Mouse (Mus musculus) heart, embryonic 15.5 days (tissue): ENCODE measurements around the gene Ctcf. TPM values are rescaled to one million over a fixed set of nuclear protein-coding genes. Genes with fewer than 3 reads are reported as not detected.

Source experiments
- ATAC-seq: fragments of 200-750 bp; cut with Nextera tagmentation; replicated peaks from 2 replicates; pipeline ENCODE4 v1.8.0; 2017; ENCODE audit warnings: low read depth, moderate TSS enrichment; ENCODE audit not compliant: insufficient number of reproducible peaks, insufficient read depth, low FRiP score
- H3K27ac ChIP-seq: fragments of 300-500 bp; sonication (generic); 2 replicates; pipeline ENCODE4 v1.5.1; 2015; ENCODE audit warnings: mild to moderate bottlenecking, inconsistent platforms
- H3K27me3 ChIP-seq: fragments of 300-500 bp; sonication (generic); 2 replicates; pipeline ENCODE4 v1.6.1; 2015; ENCODE audit warnings: inconsistent platforms
- H3K36me3 ChIP-seq: fragments of 300-500 bp; sonication (generic); 2 replicates; pipeline ENCODE4 v1.6.1; 2015; ENCODE audit warnings: mild to moderate bottlenecking, inconsistent platforms
- H3K4me1 ChIP-seq: fragments of 300-500 bp; sonication (generic); replicated peaks from 2 replicates; pipeline ENCODE4 v1.6.1; 2015; ENCODE audit warnings: inconsistent platforms
- H3K4me2 ChIP-seq: fragments of 300-500 bp; sonication (generic); 2 replicates; pipeline ENCODE4 v1.6.1; 2015; ENCODE audit warnings: inconsistent platforms, mild to moderate bottlenecking, moderate library complexity
- H3K4me3 ChIP-seq: fragments of 300-500 bp; sonication (generic); 2 replicates; pipeline ENCODE4 v1.5.1; 2015; ENCODE audit warnings: mild to moderate bottlenecking, inconsistent platforms
- H3K9ac ChIP-seq: fragments of 300-500 bp; sonication (generic); 2 replicates; pipeline ENCODE4 v1.6.1; 2015; ENCODE audit warnings: mild to moderate bottlenecking, inconsistent platforms
- H3K9me3 ChIP-seq: fragments of 300-500 bp; sonication (generic); replicated peaks from 2 replicates; pipeline ENCODE4 v1.6.1; 2016; ENCODE audit warnings: inconsistent platforms
- WGBS: fragments of 180-500 bp; shearing (Covaris S2); methylation state at CpG from one replicate; pipeline ENCODE4 v1.1.7; 2015; ENCODE audit warnings: mixed read lengths; 5-methylcytosine and 5-hydroxymethylcytosine counted together
- polyA plus RNA-seq: library from polyadenylated mRNA; unstranded; fragments of >200 nt; fragmentation: Nextera tagmentation; extraction: Ambion mirVana; gene quantifications from 2 replicates; pipeline ENCODE4 v1.2.1, GENCODE M21; 2015

Gene Ctcf
- polyA plus RNA-seq, 1 experiment from 2014 or later = 64.5 TPM

DNA sequence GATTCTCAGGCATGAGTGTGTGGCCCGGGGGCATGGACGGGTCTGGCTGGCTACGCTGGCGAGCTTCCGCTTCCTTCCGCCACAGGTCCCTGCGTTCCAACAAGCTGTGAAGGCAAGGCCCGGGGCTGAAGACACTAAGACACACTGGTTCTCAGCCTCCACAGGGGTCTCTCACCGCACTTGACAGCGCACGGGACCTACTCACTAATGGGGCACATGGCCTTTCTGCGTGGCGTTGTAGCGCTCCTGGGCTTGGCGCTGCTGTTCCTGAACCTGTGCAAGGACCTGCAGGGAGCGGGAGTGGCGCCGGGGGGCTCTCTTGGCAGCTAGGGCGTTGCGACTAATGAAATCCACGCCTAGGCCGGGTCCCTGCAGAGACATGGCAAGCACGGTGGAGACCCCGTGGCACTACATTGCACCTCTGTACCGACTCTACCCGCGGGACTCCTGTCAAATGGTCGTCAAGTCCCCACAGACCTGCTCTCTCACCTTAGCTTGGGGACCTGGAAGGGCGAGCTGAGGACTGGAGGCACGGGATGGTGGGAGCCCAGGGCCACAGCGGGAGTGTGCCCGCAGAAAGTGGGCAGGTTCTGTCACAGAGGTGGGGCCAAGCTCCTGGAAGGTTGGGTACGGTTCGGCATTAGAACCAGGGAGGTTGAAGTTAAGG is 67.9 kb downstream of the Ctcf start:
- Histone ChIP-seq H3K27me3 (no peaks in the 10 kb centered on the region), H3K9ac (no peak overlapping the region), H3K36me3 (peaks cover 8% of the 10 kb centered on the region; the same call in 1 of the 2 replicates), H3K4me3 (no peak overlapping the region), H3K4me1 (peaks cover 30% of the 10 kb centered on the region), H3K4me2 (no peak overlapping the region), H3K27ac (no peak overlapping the region), H3K9me3 (no peaks in the 10 kb centered on the region)
- 92% methylated on average over 34 of the region's 34 CpGs for whole genome bisulfite sequencing
- ATAC-seq = no peak

DNA sequence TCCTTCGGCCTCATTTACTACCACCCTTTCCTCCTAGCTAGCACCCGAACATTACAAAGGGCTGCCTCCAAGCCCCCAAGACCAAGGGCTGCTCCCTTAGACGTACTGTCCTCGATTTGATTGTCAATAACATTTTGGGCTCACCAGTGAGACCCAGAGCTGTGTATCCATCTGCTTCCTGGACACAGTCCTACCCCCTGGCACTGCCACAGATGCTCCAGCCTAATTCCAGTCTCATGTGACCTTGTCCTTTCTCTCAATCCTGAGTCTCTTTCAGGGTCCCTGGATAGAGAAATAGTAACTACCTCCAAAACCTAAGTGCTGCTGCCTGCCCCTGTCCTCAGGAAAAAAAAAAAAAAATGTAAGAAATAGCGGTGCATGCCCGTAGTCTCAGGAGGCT is 68.6 kb downstream of the Ctcf start:
- Histone ChIP-seq H3K36me3 (peaks cover 8% of the 10 kb centered on the region; the same call in 1 of the 2 replicates), H3K27ac (no peak overlapping the region), H3K4me2 (no peak overlapping the region), H3K27me3 (no peaks in the 10 kb centered on the region), H3K9me3 (no peaks in the 10 kb centered on the region), H3K9ac (no peak overlapping the region), H3K4me1 (peaks cover 27% of the 10 kb centered on the region), H3K4me3 (no peak overlapping the region)
- ATAC-seq = no peak
- 87% methylated on average over 6 of the region's 6 CpGs for WGBS

DNA sequence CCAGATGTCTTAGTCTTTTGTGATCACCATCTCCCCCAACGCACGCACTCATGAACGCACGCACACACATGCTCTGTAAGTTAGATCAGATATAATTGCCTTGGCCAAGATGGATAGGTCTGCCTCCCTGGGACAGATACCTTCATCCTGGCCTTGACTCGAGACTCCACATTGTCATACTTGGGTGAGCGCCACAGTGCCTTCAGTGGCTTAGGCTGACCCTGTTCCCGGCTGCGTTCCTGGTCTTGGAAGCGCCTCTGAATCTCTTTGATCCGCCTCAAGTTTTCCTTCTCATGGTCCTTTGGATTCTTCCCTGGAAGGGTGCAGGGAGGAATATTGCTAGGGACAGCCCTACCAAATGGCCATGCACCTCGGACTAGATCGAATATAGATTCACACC is 70.1 kb downstream of the Ctcf start:
- H3K4me1 ChIP-seq = peaks cover 22% of the 10 kb centered on the region
- H3K36me3 ChIP-seq = peaks cover 8% of the 10 kb centered on the region; the same call in 1 of the 2 replicates
- no peaks in the 10 kb centered on the region for H3K9me3 ChIP-seq
- no peak overlapping the region for H3K27ac ChIP-seq
- no peak overlapping the region for H3K4me3 ChIP-seq
- no peak for ATAC-seq
- 81% methylated on average over 12 of the region's 12 CpGs for WGBS
- no peaks in the 10 kb centered on the region for H3K27me3 ChIP-seq
- no peak overlapping the region for H3K9ac ChIP-seq
- peak overlapping the region; percentile 94; the same call in 1 of the 2 replicates for H3K4me2 ChIP-seq

DNA sequence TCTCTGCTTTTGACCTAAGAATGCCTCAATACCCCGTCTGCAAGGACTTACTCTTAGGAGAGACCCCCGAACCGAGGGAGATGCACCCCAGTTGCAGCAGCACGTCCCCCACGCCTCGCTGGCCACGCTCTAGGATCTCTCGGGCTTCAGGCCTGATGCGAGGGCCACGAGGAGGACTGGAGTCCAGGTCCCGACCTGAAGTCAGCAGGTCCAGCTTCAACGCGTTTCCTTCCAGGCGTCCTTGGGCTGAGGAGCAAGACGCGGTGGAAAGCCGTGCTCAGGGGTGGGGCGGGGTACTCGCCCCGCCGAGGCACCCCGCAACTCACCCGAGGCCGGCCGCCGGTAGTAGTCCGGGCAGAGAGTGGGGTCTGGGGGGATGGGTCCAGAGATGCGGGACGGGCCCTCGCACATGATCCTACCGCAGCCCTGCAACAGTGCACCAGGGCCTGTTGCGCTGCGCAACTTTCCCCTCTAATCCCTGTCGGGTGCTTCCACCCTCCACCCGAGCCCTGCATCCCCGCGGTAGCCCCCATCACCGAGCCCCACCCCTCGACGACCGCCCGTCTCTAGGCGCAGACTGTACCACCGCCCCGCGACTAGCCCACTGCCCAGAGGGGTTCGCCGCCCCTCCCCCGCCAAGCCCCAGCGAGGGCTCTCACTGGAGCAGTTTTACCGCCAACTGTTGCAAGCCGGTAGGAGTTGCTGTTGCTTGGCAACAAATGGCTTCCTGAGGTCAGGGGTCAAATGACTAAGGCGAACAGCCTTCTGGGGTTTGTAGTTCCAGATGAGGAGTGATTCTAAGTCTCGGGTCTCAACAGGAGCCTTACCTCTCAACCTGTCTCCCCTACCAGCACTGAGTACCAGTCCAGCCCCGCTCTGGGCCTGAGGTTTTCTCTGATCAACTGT is 71.4 kb downstream of the Ctcf start, which contains the start of the genes 4933405L10Rik and Enkd1:
Gene 4933405L10Rik (plus strand): TSS at position 158 of the 906 bp plus-strand sequence.
Gene Enkd1 (minus strand): TSS at position 713 of the 906 bp plus-strand sequence.
- H3K4me3 ChIP-seq = peak within 1 kb of the TSS; percentile 83
- 1% methylated on average over 55 of the region's 55 CpGs for WGBS
- H3K9ac ChIP-seq = peak within 1 kb of the TSS; percentile 55
- H3K27ac ChIP-seq = no peak within 1 kb of the TSS
- ATAC-seq = peak; percentile 68
- H3K27me3 ChIP-seq = no peaks in the 10 kb centered on the region
- peaks cover 13% of the 10 kb centered on the region for H3K4me1 ChIP-seq
- peak within 1 kb of the TSS; percentile 94 for H3K4me2 ChIP-seq
- H3K9me3 ChIP-seq = no peaks in the 10 kb centered on the region
- H3K36me3 ChIP-seq = peaks cover 8% of the 10 kb centered on the region; the same call in 1 of the 2 replicates

DNA sequence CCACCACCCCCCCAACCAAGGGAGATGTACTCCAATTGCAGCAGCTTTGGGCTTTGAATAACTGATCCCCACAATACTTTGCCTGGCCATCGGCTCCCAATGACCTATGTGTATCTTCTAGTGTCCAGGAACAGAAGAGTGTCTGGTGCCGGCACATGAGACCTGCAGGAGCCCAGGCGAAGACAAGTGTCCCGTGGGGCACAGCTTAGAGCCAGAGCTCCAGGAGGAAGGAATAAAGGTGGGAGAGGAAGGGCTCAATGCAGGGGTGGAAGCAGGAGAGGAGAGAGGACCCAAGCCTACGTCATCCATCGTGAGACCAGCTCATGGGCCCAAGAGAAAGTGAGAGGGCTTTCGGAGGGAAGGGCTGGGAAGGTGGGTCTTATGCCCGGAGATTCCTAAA is 72.3 kb downstream of the Ctcf start:
- Histone ChIP-seq H3K27me3 (no peaks in the 10 kb centered on the region), H3K4me1 (peaks cover 13% of the 10 kb centered on the region), H3K4me2 (no peak overlapping the region), H3K9me3 (no peaks in the 10 kb centered on the region), H3K27ac (no peak overlapping the region), H3K36me3 (no peaks in the 10 kb centered on the region), H3K9ac (no peak overlapping the region), H3K4me3 (no peak overlapping the region)
- 89% methylated on average over 8 of the region's 8 CpGs for WGBS
- no peak for ATAC-seq

DNA sequence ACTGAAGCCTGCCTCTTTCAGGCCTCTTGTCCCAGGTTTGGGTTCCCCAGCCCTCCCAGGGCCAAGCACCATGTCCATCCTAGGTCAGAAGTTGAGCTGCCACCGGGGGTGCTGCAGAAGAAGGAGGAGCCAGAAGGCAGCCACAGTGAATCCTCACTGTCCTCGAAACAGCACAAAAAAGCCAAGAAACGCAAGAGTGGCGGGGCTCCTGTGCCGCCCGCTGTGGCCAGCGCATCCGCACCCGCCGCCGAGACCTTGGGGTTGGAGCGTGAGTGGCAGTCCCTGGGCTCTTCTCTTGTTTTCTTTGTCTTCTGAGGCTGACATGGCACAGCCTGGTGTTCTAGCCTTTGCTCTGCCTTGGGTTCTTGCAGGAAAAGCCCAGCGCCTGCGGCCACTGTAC is 72.9 kb downstream of the Ctcf start:
- no peak overlapping the region for H3K27ac ChIP-seq
- 75% methylated on average over 14 of the region's 14 CpGs for WGBS
- H3K4me2 ChIP-seq = no peak overlapping the region
- H3K4me3 ChIP-seq = no peak overlapping the region
- no peak overlapping the region for H3K9ac ChIP-seq
- H3K9me3 ChIP-seq = no peaks in the 10 kb centered on the region
- peaks cover 13% of the 10 kb centered on the region for H3K4me1 ChIP-seq
- H3K36me3 ChIP-seq = no peaks in the 10 kb centered on the region
- no peak for ATAC-seq
- no peaks in the 10 kb centered on the region for H3K27me3 ChIP-seq

DNA sequence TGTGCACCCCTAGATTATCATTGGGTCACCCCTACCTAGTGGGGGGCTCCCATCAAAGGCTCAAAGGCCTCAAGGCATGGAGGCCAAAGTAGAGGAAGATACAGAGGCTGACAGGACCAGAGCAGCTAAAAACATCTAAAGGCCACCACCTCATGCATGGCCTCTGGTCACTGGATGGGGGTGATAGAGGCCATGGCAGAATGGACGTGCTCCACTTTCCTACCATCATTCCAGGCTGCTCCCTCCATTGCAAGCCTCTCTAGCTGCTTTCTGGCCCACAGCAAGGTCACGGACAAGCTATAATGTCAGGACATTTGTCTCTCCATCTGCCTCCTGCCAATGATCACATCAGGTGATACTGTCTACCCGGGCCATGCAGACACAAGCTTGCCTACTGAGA is 75.9 kb downstream of the Ctcf start:
- H3K4me3 ChIP-seq = no peak overlapping the region
- ATAC-seq = no peak
- H3K9me3 ChIP-seq = no peaks in the 10 kb centered on the region
- no peak overlapping the region for H3K27ac ChIP-seq
- H3K36me3 ChIP-seq = peaks cover 9% of the 10 kb centered on the region; the same call in 1 of the 2 replicates
- H3K27me3 ChIP-seq = no peaks in the 10 kb centered on the region
- no peak overlapping the region for H3K4me2 ChIP-seq
- peaks cover 6% of the 10 kb centered on the region for H3K4me1 ChIP-seq
- WGBS = 72% methylated on average over 3 of the region's 3 CpGs
- H3K9ac ChIP-seq = no peak overlapping the region

DNA sequence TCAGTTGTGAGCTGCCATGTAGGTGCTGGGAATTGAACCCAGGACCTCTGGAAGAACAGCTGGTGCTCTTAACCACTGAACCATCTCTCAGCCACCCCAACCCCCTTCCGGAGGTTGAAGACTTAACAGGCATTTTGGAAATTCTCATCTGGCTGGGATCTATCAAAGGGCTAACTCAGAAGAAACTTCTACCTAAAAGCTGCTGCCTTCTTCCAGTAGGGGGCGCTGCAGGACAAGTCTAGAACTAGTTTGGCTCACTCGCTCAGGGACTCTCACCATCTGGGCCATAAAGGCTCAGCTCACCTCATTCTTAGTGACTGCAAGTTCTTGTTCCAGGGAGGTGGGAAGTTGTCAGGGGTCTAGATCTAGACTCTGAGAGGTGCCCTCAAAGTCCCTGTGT is 77.8 kb downstream of the Ctcf start:
- no peak overlapping the region for H3K4me3 ChIP-seq
- ATAC-seq = peak; percentile 25; the same call in 1 of the 2 replicates
- no peaks in the 10 kb centered on the region for H3K9me3 ChIP-seq
- 3% methylated on average over 3 of the region's 3 CpGs for WGBS
- H3K36me3 ChIP-seq = peaks cover 9% of the 10 kb centered on the region; the same call in 1 of the 2 replicates
- H3K4me2 ChIP-seq = no peak overlapping the region
- H3K27me3 ChIP-seq = no peaks in the 10 kb centered on the region
- no peaks in the 10 kb centered on the region for H3K4me1 ChIP-seq
- peak overlapping the region; percentile 58; the same call in 1 of the 2 replicates for H3K27ac ChIP-seq
- no peak overlapping the region for H3K9ac ChIP-seq

DNA sequence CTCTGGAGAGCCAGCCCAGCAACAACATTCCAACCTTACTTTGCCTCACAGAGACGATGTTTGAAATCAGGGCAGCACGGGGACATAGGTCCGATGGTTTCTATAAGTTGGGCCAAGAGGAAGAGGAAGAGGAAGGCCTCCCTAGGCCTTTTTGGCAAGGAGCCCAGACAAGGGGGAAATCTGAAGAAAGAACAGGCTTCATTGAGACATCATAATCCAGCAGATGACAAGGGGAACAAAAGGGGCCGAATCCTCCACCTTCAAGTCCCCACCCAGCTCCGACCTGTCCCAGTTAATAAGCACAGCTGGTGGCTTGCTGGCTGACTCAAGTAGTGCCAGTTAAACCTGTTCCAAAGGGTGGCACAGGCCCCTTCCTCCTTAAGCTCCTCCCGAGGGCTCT is 78.7 kb downstream of the Ctcf start:
- H3K36me3 ChIP-seq = peaks cover 9% of the 10 kb centered on the region; the same call in 1 of the 2 replicates
- WGBS = 58% methylated on average over 6 of the region's 6 CpGs
- peak overlapping the region; percentile 58 for H3K27ac ChIP-seq
- H3K4me1 ChIP-seq = no peaks in the 10 kb centered on the region
- no peak overlapping the region for H3K9ac ChIP-seq
- H3K9me3 ChIP-seq = no peaks in the 10 kb centered on the region
- 0 out of 2 replicates have a peak, but pooled peaks have one; percentile 16 for ATAC-seq
- no peak overlapping the region for H3K4me3 ChIP-seq
- no peak overlapping the region for H3K4me2 ChIP-seq
- H3K27me3 ChIP-seq = no peaks in the 10 kb centered on the region

DNA sequence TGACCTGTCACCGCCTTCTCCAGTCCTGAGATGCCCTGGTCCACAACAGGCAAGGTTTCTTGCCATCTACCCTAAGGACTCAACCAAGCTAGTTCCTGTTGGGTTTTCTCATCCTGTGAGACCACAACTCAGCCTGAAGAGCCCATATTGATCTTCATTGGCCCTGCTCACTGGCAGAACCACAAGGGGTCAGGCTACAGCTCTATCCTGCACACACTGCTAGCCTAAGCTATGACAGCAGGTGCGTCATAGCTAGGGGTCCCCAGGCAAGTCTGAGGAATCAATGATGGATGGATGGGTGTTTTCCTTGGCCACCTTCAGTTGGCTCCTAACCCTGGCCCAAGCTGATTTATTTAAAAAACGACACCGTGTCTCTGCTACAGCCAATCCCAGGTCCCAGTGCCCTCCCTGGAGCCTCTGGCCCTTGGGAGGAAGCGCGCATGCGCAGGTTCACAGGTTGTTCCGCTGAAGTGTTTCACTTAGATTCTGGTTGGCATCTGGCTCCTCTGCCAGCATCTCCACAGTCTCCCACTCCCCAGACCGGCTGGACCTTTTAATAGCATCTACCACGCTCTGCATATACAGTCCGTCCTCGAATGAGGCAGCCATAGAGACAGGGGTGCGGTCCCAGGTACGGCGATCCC is 80.1 kb downstream of the Ctcf start:
- no peak overlapping the region for H3K4me2 ChIP-seq
- 89% methylated on average over 15 of the region's 15 CpGs for WGBS
- no peak overlapping the region for H3K9ac ChIP-seq
- no peak overlapping the region for H3K4me3 ChIP-seq
- H3K4me1 ChIP-seq = no peaks in the 10 kb centered on the region
- no peaks in the 10 kb centered on the region for H3K27me3 ChIP-seq
- no peaks in the 10 kb centered on the region for H3K9me3 ChIP-seq
- no peak for ATAC-seq
- no peak overlapping the region for H3K27ac ChIP-seq
- peaks cover 9% of the 10 kb centered on the region; the same call in 1 of the 2 replicates for H3K36me3 ChIP-seq

DNA sequence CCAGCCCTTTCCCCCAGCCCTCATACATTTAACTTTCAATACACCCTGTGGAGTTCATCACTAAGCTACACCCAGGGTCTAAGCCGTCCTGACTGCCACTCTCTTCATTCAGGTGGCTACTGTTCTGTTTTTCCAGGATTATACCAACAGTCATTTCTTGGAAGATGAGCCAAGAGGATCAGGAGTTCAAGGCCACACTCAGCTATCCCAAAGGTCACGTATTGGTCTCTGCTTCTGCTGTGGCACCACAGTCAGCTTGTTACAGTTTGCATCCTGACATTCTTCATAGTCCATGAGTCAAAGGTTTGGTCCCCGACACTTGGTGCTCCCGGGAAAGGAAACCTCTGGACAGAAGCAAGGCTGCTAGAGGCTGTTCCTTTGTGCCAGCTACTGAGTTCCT is 83.3 kb downstream of the Ctcf start:
- H3K9ac ChIP-seq = no peak overlapping the region
- ATAC-seq = no peak
- H3K36me3 ChIP-seq = peaks cover 9% of the 10 kb centered on the region; the same call in 1 of the 2 replicates
- 74% methylated on average over 4 of the region's 4 CpGs for WGBS
- H3K4me2 ChIP-seq = no peak overlapping the region
- H3K27me3 ChIP-seq = no peaks in the 10 kb centered on the region
- H3K4me1 ChIP-seq = no peaks in the 10 kb centered on the region
- no peak overlapping the region for H3K27ac ChIP-seq
- H3K4me3 ChIP-seq = no peak overlapping the region
- no peaks in the 10 kb centered on the region for H3K9me3 ChIP-seq
